Mouse (Mus musculus) spleen, adult 2 months (tissue): ENCODE results near the gene Tpcn2.

Experiments used
- CTCF ChIP-seq: fragments of 200-500 bp; IDR thresholded peaks from 2 replicates; pipeline ENCODE4 v1.5.1; 2011; ENCODE audit warnings: mild to moderate bottlenecking, inconsistent platforms; ENCODE audit not compliant: insufficient read depth, insufficient read length, insufficient replicate concordance; ENCODE audit errors: extremely low read depth
- POLR2A ChIP-seq: fragments of 200-500 bp; IDR thresholded peaks from 2 replicates; pipeline ENCODE4 v1.6.1; 2011; ENCODE audit warnings: low read depth, low read length, inconsistent platforms

GRCm38 (mm10) chr7:145298666-145299490, 15.1 kb upstream of the Tpcn2 start:
- TF ChIP-seq POLR2A: no peak
- TF ChIP-seq CTCF: no peak
